Mouse (Mus musculus): Measurements from ENCODE around the gene Clec12b. TPM values are rescaled to one million over a fixed set of nuclear protein-coding genes. Genes with fewer than 3 reads are reported as not detected.

Gene Clec12b
- polyA plus RNA-seq, 1 experiment from 2014 or later, result not detected

GRCm38 (mm10) chr6:129402404-129402803 is 16.7 kb upstream of the Clec12b start:
- Histone ChIP-seq H3K27me3 (no peaks in the 10 kb centered on the region), H3K4me2 (no peak overlapping the region), H3K27ac (replicated peaks) (no peak overlapping the region), H3K9ac (no peak overlapping the region), H3K4me3 (no peak overlapping the region), H3K9me3 (no peaks in the 10 kb centered on the region), H3K4me1 (replicated peaks) (no peaks in the 10 kb centered on the region), H3K36me3 (no peaks in the 10 kb centered on the region)
- no peak for ATAC-seq (ENCODE audit: low read depth)
- 97% methylated on average over 2 of the region's 2 CpGs for WGBS

GRCm38 (mm10) chr6:129399945-129400344 is 14.3 kb upstream of the Clec12b start:
- Histone ChIP-seq H3K9me3 (no peaks in the 10 kb centered on the region), H3K4me3 (no peak overlapping the region), H3K27ac (replicated peaks) (no peak overlapping the region), H3K36me3 (no peaks in the 10 kb centered on the region), H3K4me1 (replicated peaks) (no peaks in the 10 kb centered on the region), H3K9ac (no peak overlapping the region), H3K4me2 (no peak overlapping the region), H3K27me3 (no peaks in the 10 kb centered on the region)
- no peak for ATAC-seq (ENCODE audit: low read depth)
- WGBS, result 75% methylated on average over 6 of the region's 6 CpGs

- Histone ChIP-seq H3K27ac (replicated peaks) (no peak within 1 kb of the TSS), H3K27me3 (no peaks in the 10 kb centered on the region), H3K4me3 (no peak within 1 kb of the TSS), H3K4me2 (no peak within 1 kb of the TSS), H3K9ac (no peak within 1 kb of the TSS), H3K9me3 (no peaks in the 10 kb centered on the region), H3K36me3 (no peaks in the 10 kb centered on the region), H3K4me1 (replicated peaks) (no peaks in the 10 kb centered on the region)
- WGBS, result 87% methylated on average over 8 of the region's 8 CpGs
- ATAC-seq (ENCODE audit: low read depth), result no peak
These were observed 11.3 kb upstream of the Clec12b start, which contains the start of gene Clec1b for GRCm38 (mm10) chr6:129396997-129397396. Gene Clec1b (plus strand): TSS chr6:129397297.

GRCm38 (mm10) chr6:129393732-129394131 is 8.1 kb upstream of the Clec12b start:
- H3K9me3 ChIP-seq, result no peaks in the 10 kb centered on the region
- no peak overlapping the region for H3K27ac ChIP-seq (replicated peaks)
- H3K9ac ChIP-seq, result no peak overlapping the region
- no peak overlapping the region for H3K4me3 ChIP-seq
- no peak overlapping the region for H3K4me2 ChIP-seq
- WGBS, result 85% methylated on average over 6 of the region's 6 CpGs
- H3K27me3 ChIP-seq, result no peaks in the 10 kb centered on the region
- ATAC-seq (ENCODE audit: low read depth), result peak; percentile 47; the same call in 1 of the 2 replicates
- no peaks in the 10 kb centered on the region for H3K36me3 ChIP-seq
- no peaks in the 10 kb centered on the region for H3K4me1 ChIP-seq (replicated peaks)

GRCm38 (mm10) chr6:129393087-129393720 is 7.5 kb upstream of the Clec12b start:
- Histone ChIP-seq H3K27me3 (no peaks in the 10 kb centered on the region), H3K27ac (replicated peaks) (no peak overlapping the region), H3K4me1 (replicated peaks) (no peaks in the 10 kb centered on the region), H3K4me3 (no peak overlapping the region), H3K4me2 (no peak overlapping the region), H3K9ac (no peak overlapping the region), H3K9me3 (no peaks in the 10 kb centered on the region), H3K36me3 (no peaks in the 10 kb centered on the region)
- WGBS, result 44% methylated on average over 2 of the region's 2 CpGs
- no peak for ATAC-seq (ENCODE audit: low read depth)

GRCm38 (mm10) chr6:129385000-129385399 is 674 bp downstream of the Clec12b start:
- ATAC-seq (ENCODE audit: low read depth), result no peak

GRCm38 (mm10) chr6:129383466-129383865 is 2.2 kb downstream of the Clec12b start:
- H3K4me3 ChIP-seq, result no peak overlapping the region
- 80% methylated on average over 3 of the region's 3 CpGs for WGBS
- H3K4me1 ChIP-seq (replicated peaks), result peaks cover 9% of the 10 kb centered on the region
- H3K36me3 ChIP-seq, result no peaks in the 10 kb centered on the region
- no peaks in the 10 kb centered on the region for H3K27me3 ChIP-seq
- H3K4me2 ChIP-seq, result no peak overlapping the region
- no peak overlapping the region for H3K9ac ChIP-seq
- H3K27ac ChIP-seq (replicated peaks), result no peak overlapping the region
- no peaks in the 10 kb centered on the region for H3K9me3 ChIP-seq
- no peak for ATAC-seq (ENCODE audit: low read depth)

More at GRCm38 (mm10) chr6:129385000-129385399, 674 bp downstream of the Clec12b start:
- no peak overlapping the region for H3K27ac ChIP-seq (replicated peaks)
- no peaks in the 10 kb centered on the region for H3K27me3 ChIP-seq
- H3K4me2 ChIP-seq, result no peak overlapping the region
- H3K9ac ChIP-seq, result no peak overlapping the region
- H3K4me3 ChIP-seq, result no peak overlapping the region
- peaks cover 9% of the 10 kb centered on the region for H3K4me1 ChIP-seq (replicated peaks)
- H3K9me3 ChIP-seq, result no peaks in the 10 kb centered on the region
- no peaks in the 10 kb centered on the region for H3K36me3 ChIP-seq
- WGBS, result 50% methylated on average over 4 of the region's 4 CpGs

GRCm38 (mm10) chr6:129381736-129382135 is 3.9 kb downstream of the Clec12b start:
- ATAC-seq (ENCODE audit: low read depth), result no peak
- H3K27me3 ChIP-seq, result no peaks in the 10 kb centered on the region

GRCm38 (mm10) chr6:129380454-129380853 is 5.2 kb downstream of the Clec12b start:
- no peak overlapping the region for H3K9ac ChIP-seq
- peaks cover 6% of the 10 kb centered on the region for H3K4me1 ChIP-seq (replicated peaks)
- 65% methylated on average over 4 of the region's 4 CpGs for WGBS
- no peak overlapping the region for H3K4me3 ChIP-seq
- ATAC-seq (ENCODE audit: low read depth), result no peak
- H3K4me2 ChIP-seq, result no peak overlapping the region
- H3K9me3 ChIP-seq, result 0 out of 2 replicates have a peak, but pooled peaks cover 6% of the 10 kb centered on the region
- H3K27ac ChIP-seq (replicated peaks), result no peak overlapping the region
- no peaks in the 10 kb centered on the region for H3K36me3 ChIP-seq
- no peaks in the 10 kb centered on the region for H3K27me3 ChIP-seq

More at GRCm38 (mm10) chr6:129381736-129382135, 3.9 kb downstream of the Clec12b start:
- H3K4me3 ChIP-seq, result no peak overlapping the region
- H3K27ac ChIP-seq (replicated peaks), result no peak overlapping the region
- peaks cover 9% of the 10 kb centered on the region for H3K4me1 ChIP-seq (replicated peaks)
- WGBS, result 91% methylated on average over 1 of the region's 1 CpGs
- H3K9me3 ChIP-seq, result no peaks in the 10 kb centered on the region
- H3K36me3 ChIP-seq, result no peaks in the 10 kb centered on the region
- no peak overlapping the region for H3K4me2 ChIP-seq
- no peak overlapping the region for H3K9ac ChIP-seq

- H3K9ac ChIP-seq, result no peak overlapping the region
- no peak overlapping the region for H3K27ac ChIP-seq (replicated peaks)
- H3K4me3 ChIP-seq, result no peak overlapping the region
- no peak for ATAC-seq (ENCODE audit: low read depth)
- no peaks in the 10 kb centered on the region for H3K4me1 ChIP-seq (replicated peaks)
- no peaks in the 10 kb centered on the region for H3K36me3 ChIP-seq
- WGBS, result 90% methylated on average over 2 of the region's 2 CpGs
- no peak overlapping the region for H3K4me2 ChIP-seq
- 0 out of 2 replicates have a peak, but pooled peaks cover 6% of the 10 kb centered on the region for H3K9me3 ChIP-seq
- H3K27me3 ChIP-seq, result no peaks in the 10 kb centered on the region
These were observed 10.7 kb downstream of the Clec12b start for GRCm38 (mm10) chr6:129374937-129375471.

- Histone ChIP-seq H3K4me2 (no peak overlapping the region), H3K4me3 (no peak overlapping the region), H3K36me3 (no peaks in the 10 kb centered on the region), H3K27me3 (no peaks in the 10 kb centered on the region), H3K9ac (no peak overlapping the region), H3K4me1 (replicated peaks) (no peaks in the 10 kb centered on the region), H3K27ac (replicated peaks) (no peak overlapping the region), H3K9me3 (no peaks in the 10 kb centered on the region)
- no peak for ATAC-seq (ENCODE audit: low read depth)
- WGBS, result 74% methylated on average over 7 of the region's 7 CpGs
These were observed 16.1 kb downstream of the Clec12b start for GRCm38 (mm10) chr6:129369374-129370132.

GRCm38 (mm10) chr6:129365959-129366359 is 19.7 kb downstream of the Clec12b start:
- no peak overlapping the region for H3K9ac ChIP-seq
- ATAC-seq (ENCODE audit: low read depth), result peak; percentile 67
- WGBS, result 16% methylated on average over 6 of the region's 6 CpGs
- H3K4me1 ChIP-seq (replicated peaks), result no peaks in the 10 kb centered on the region
- no peak overlapping the region for H3K4me3 ChIP-seq
- H3K27me3 ChIP-seq, result no peaks in the 10 kb centered on the region
- H3K27ac ChIP-seq (replicated peaks), result no peak overlapping the region
- no peak overlapping the region for H3K4me2 ChIP-seq
- no peaks in the 10 kb centered on the region for H3K36me3 ChIP-seq
- H3K9me3 ChIP-seq, result no peaks in the 10 kb centered on the region
